8 mouse cellular contexts compared by ENCODE assay signal in genomic region chr2:78048706-78049055, GRCm38 (mm10).
DNase-seq lines count a peak whose midpoint lies in the region; ATAC-seq and TF ChIP-seq lines count a peak whose summit lies in the region.

No protein-coding gene starts in this region.

- peaks cover 7% of the 10 kb centered on the region for H3K4me1 ChIP-seq in lung, postnatal 0 days (ENCODE audit: insufficient read depth, low read depth, low read length)
- H3K4me1 ChIP-seq in hindbrain, embryonic 13.5 days (replicated peaks): peaks cover 12% of the 10 kb centered on the region
- peaks cover 12% of the 10 kb centered on the region; the same call in 1 of the 2 replicates for H3K4me1 ChIP-seq in midbrain, embryonic 14.5 days (ENCODE audit: control insufficient read depth, insufficient read depth, low read length)

- peak; percentile 11 for DNase-seq in adrenal gland, postnatal 10 days
- no peak for DNase-seq in adrenal gland, adult 8-10 months
- peak; percentile 24 for DNase-seq in lung, postnatal 0 days (ENCODE audit: low spot score)
- DNase-seq in lung, postnatal 4 days: no peak
- no peak for DNase-seq in midbrain, embryonic 14.5 days
- no peak for DNase-seq in ovary, postnatal 10 days (ENCODE audit: low spot score)
- DNase-seq in thymus, postnatal 36 days: no peak

- H3K9me3 ChIP-seq in lung, postnatal 0 days (ENCODE audit: low read length): no peaks in the 10 kb centered on the region
- no peaks in the 10 kb centered on the region for H3K9me3 ChIP-seq in hindbrain, embryonic 13.5 days
- no peaks in the 10 kb centered on the region for H3K9me3 ChIP-seq in midbrain, embryonic 14.5 days (ENCODE audit: control insufficient read depth, low read length)

- TF ChIP-seq CTCF in lung, postnatal 0 days (IDR thresholded peaks at IDR 0.05): no peak

- H3K4me2 ChIP-seq in lung, postnatal 0 days (replicated peaks; ENCODE audit: low read depth, low read length): peak overlapping the region; percentile 57
- peak overlapping the region; percentile 54 for H3K4me2 ChIP-seq in hindbrain, embryonic 13.5 days
- peak overlapping the region; percentile 52 for H3K4me2 ChIP-seq in midbrain, embryonic 14.5 days (ENCODE audit: low read length)

- no peak overlapping the region for H3K9ac ChIP-seq in lung, postnatal 0 days (replicated peaks; ENCODE audit: low read depth)
- 0 out of 2 replicates have a peak overlapping the region, but pooled peaks have one; percentile 35 for H3K9ac ChIP-seq in hindbrain, embryonic 13.5 days
- no peak overlapping the region for H3K9ac ChIP-seq in midbrain, embryonic 14.5 days (replicated peaks; ENCODE audit: low read length)

- no peaks in the 10 kb centered on the region for H3K36me3 ChIP-seq in lung, postnatal 0 days (ENCODE audit: insufficient read depth, low read length)
- no peaks in the 10 kb centered on the region for H3K36me3 ChIP-seq in hindbrain, embryonic 13.5 days
- no peaks in the 10 kb centered on the region for H3K36me3 ChIP-seq in midbrain, embryonic 14.5 days (ENCODE audit: control insufficient read depth, insufficient read depth, low read length)

- TF ChIP-seq EP300 in lung, postnatal 0 days (IDR thresholded peaks at IDR 0.05): no peak

- ATAC-seq in lung, postnatal 0 days: 0 out of 2 replicates have a peak, but pooled peaks have one; percentile 13
- peak; percentile 67 for ATAC-seq in hindbrain, embryonic 13.5 days (ENCODE audit: low FRiP score)
- peak; percentile 51; the same call in 1 of the 2 replicates for ATAC-seq in midbrain, embryonic 14.5 days (ENCODE audit: low FRiP score, low TSS enrichment)

- H3K4me3 ChIP-seq in lung, postnatal 0 days (ENCODE audit: low read depth, low read length): peak overlapping the region; percentile 8; the same call in 1 of the 2 replicates
- H3K4me3 ChIP-seq in hindbrain, embryonic 13.5 days: peak overlapping the region; percentile 24
- H3K4me3 ChIP-seq in midbrain, embryonic 14.5 days (replicated peaks; ENCODE audit: low read depth, low read length): peak overlapping the region; percentile 23; the same call in 1 of the 2 replicates

- WGBS in lung, postnatal 0 days: 30% methylated on average over 6 of the region's 6 CpGs
- 59% methylated on average over 6 of the region's 6 CpGs for WGBS in hindbrain, embryonic 13.5 days
- WGBS in midbrain, embryonic 14.5 days: 59% methylated on average over 6 of the region's 6 CpGs

- H3K27ac ChIP-seq in lung, postnatal 0 days (ENCODE audit: low read length): peak overlapping the region; percentile 1; the same call in 1 of the 2 replicates
- H3K27ac ChIP-seq in hindbrain, embryonic 13.5 days: peak overlapping the region; percentile 62
- H3K27ac ChIP-seq in midbrain, embryonic 14.5 days (replicated peaks; ENCODE audit: low read depth, low read length): peak overlapping the region; percentile 0; the same call in 1 of the 2 replicates

- no peaks in the 10 kb centered on the region for H3K27me3 ChIP-seq in lung, postnatal 0 days (replicated peaks; ENCODE audit: insufficient read depth, low read length)
- H3K27me3 ChIP-seq in hindbrain, embryonic 13.5 days: no peaks in the 10 kb centered on the region
- no peaks in the 10 kb centered on the region for H3K27me3 ChIP-seq in midbrain, embryonic 14.5 days (ENCODE audit: control insufficient read depth, insufficient read depth, low read length)

Comparison
In these comparisons a context has a peak if more than half of its experiments do, and no peak if none do; other contexts are left out.
1. DNase-seq: peak in adrenal gland, postnatal 10 days (single experiment) and lung, postnatal 0 days (single experiment); none in adrenal gland, adult 8-10 months (single experiment), lung, postnatal 4 days (0 of 2), midbrain, embryonic 14.5 days (single experiment), ovary, postnatal 10 days (single experiment) and thymus, postnatal 36 days (0 of 2).
2. ATAC-seq: peak in every context shown above with its lines; median percentile 67 in hindbrain, embryonic 13.5 days; 51 in midbrain, embryonic 14.5 days; 13 in lung, postnatal 0 days.
3. H3K27ac ChIP-seq: peak in every context shown above with its lines; median percentile 62 in hindbrain, embryonic 13.5 days; 1 in lung, postnatal 0 days; 0 in midbrain, embryonic 14.5 days.
4. Peak in every context shown above with its lines, with median percentiles within 50 percentile points of each other: H3K4me2 ChIP-seq and H3K4me3 ChIP-seq.